Mouse (Mus musculus): ENCODE data around the gene Cdkl1.

DNA sequence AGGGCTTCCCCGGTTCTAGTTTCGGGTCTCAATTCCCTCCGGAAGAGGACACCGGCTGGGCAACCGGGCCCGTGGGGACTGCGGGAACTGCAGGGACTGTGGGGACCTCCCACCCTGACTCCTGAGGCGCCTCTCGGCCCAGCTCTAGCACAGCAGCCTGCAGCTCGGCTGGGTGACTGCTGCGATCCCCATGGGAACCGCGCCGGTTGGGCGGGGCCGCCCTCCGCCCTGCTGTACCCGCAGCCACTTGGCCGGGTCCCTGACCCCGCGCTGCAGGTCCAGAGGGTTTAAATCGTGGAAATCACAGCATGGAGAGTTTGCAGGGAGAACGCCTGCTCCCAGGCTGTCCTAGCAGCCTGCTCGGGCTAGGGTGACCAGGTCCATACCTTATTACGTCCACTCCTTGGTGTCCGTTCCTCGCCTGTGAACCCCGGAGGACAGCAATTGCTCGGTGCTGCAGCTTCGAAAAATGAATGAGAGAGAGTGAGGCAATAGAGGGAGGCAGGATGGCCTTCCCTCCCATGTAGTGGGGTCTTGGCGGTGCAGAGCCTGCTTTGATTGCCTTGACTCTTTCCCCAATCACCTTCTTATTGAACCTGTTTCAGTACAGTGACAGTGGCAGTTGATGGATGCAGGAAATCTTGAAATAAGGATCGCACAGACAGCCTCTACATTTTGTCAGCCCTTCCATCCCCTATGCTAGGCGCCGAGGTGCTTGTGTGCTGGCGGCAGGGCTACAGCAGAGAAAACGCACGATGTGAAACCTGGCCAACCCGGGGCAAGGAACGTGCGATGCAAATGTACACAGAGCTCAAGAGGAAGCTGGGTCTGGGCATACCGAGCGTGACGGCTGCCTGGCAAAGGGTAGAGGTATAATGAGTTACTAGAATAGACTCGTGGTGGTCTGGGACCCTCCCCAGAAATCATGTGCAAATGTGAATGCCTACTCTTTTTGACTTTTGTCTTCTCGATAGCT is at the start of gene Cdkl1:
- TF ChIP-seq TCF12 (IDR thresholded peaks at IDR 0.05; ENCODE audit: insufficient read depth, poor library complexity, severe bottlenecking): no peak
- no peak for TF ChIP-seq POLR2A (IDR thresholded peaks at IDR 0.05; ENCODE audit: insufficient read length, low read depth)
- TF ChIP-seq MYOG (IDR thresholded peaks at IDR 0.05; ENCODE audit: control insufficient read depth in 1 of 3, insufficient read depth in 1 of 3, insufficient read length in 2 of 3, low read depth in 2 of 3): no peak

Data from myocyte (in vitro differentiated cells).